In genomic region chr19:9076035-9076434, GRCm38 (mm10) we compare ENCODE assay signal across 30 mouse cellular contexts. TPM values are rescaled to one million over a fixed set of nuclear protein-coding genes. Genes with fewer than 3 reads are reported as not detected.
DNase-seq lines count a peak whose midpoint lies in the region; ATAC-seq and TF ChIP-seq lines count a peak whose summit lies in the region.
"Had no signal": no experiment of that assay in that cellular context is flagged by ENCODE, and none has a peak within 500 bp of the region (broad histone marks: within the 10 kb centered on the region; RNA-seq: fewer than 3 reads in every experiment).

No protein-coding gene starts in this region.

- H3K79me2 ChIP-seq in MEL (ENCODE audit: control insufficient read depth, insufficient read depth, low read length, poor library complexity), result no peaks in the 10 kb centered on the region

- H3K9ac ChIP-seq in kidney, postnatal 0 days (ENCODE audit: low read depth, low read length), result no peak overlapping the region
- H3K9ac ChIP-seq in kidney, embryonic 14.5 days (ENCODE audit: low read depth, low read length), result no peak overlapping the region
- no peak overlapping the region for H3K9ac ChIP-seq in MEL (ENCODE audit: control insufficient read depth, low read depth, low read length, poor library complexity, severe bottlenecking)
- H3K9ac ChIP-seq: forebrain, embryonic 15.5 days; heart, embryonic 13.5 days; hindbrain, embryonic 13.5 days had no signal

- 98% methylated on average over 3 of the region's 3 CpGs for WGBS in kidney, postnatal 0 days
- WGBS in kidney, embryonic 14.5 days, result 92% methylated on average over 3 of the region's 3 CpGs

- no peaks in the 10 kb centered on the region for H3K9me3 ChIP-seq in kidney, postnatal 0 days (replicated peaks; ENCODE audit: low read length)
- no peaks in the 10 kb centered on the region for H3K9me3 ChIP-seq in kidney, embryonic 14.5 days (ENCODE audit: control insufficient read depth, low read length)
- H3K9me3 ChIP-seq in MEL (replicated peaks; ENCODE audit: insufficient read depth, low read length), result no peaks in the 10 kb centered on the region
- H3K9me3 ChIP-seq: embryonic facial prominence, embryonic 10.5 days; forebrain, embryonic 15.5 days; heart, embryonic 13.5 days; hindbrain, embryonic 13.5 days had no signal

- no peaks in the 10 kb centered on the region for H3K36me3 ChIP-seq in kidney, postnatal 0 days (ENCODE audit: insufficient read depth, low read length)
- no peaks in the 10 kb centered on the region for H3K36me3 ChIP-seq in kidney, embryonic 14.5 days (ENCODE audit: control insufficient read depth, insufficient read depth, low read length)
- peaks cover 0 to 22% of the 10 kb centered on the region in 2 experiments; a peak in 2 of 4 replicates for H3K36me3 ChIP-seq in MEL (ENCODE audit: control insufficient read depth in 1 of 2, insufficient read depth in 2 of 2, low read length in 2 of 2)
- H3K36me3 ChIP-seq: embryonic facial prominence, embryonic 10.5 days; forebrain, embryonic 15.5 days; heart, embryonic 13.5 days; hindbrain, embryonic 13.5 days had no signal

- peaks cover 5% of the 10 kb centered on the region; the same call in 1 of the 2 replicates for H3K4me1 ChIP-seq in kidney, postnatal 0 days (replicated peaks; ENCODE audit: insufficient read depth, low read length)
- no peaks in the 10 kb centered on the region; the same call in 1 of the 2 replicates for H3K4me1 ChIP-seq in kidney, embryonic 14.5 days (ENCODE audit: control insufficient read depth, insufficient read depth, low read length)
- H3K4me1 ChIP-seq in MEL (ENCODE audit: control insufficient read depth in 1 of 2, insufficient read depth in 2 of 2, low read length in 2 of 2), result peaks cover 10 to 40% of the 10 kb centered on the region in 2 experiments
- H3K4me1 ChIP-seq in embryonic fibroblast, embryonic 13.5 days (ENCODE audit: control insufficient read depth, insufficient read depth, low read length), result peaks cover 43% of the 10 kb centered on the region

- no peaks in the 10 kb centered on the region for H3K27me3 ChIP-seq in kidney, postnatal 0 days (ENCODE audit: insufficient read depth, low read length)
- no peaks in the 10 kb centered on the region for H3K27me3 ChIP-seq in kidney, embryonic 14.5 days (ENCODE audit: control insufficient read depth, insufficient read depth, low read length)
- H3K27me3 ChIP-seq in MEL (ENCODE audit: control insufficient read depth in 1 of 2, insufficient read depth in 2 of 2, low read length in 2 of 2), result no peaks in the 10 kb centered on the region
- H3K27me3 ChIP-seq: forebrain, embryonic 15.5 days; heart, embryonic 13.5 days; hindbrain, embryonic 13.5 days had no signal

- no peak overlapping the region for H3K4me3 ChIP-seq in gastrocnemius, adult 2 months
- H3K4me3 ChIP-seq in kidney, postnatal 0 days (replicated peaks; ENCODE audit: low read depth, low read length), result no peak overlapping the region
- H3K4me3 ChIP-seq in kidney, embryonic 14.5 days (ENCODE audit: low read length), result no peak overlapping the region
- no peak overlapping the region for H3K4me3 ChIP-seq in MEL (ENCODE audit: control insufficient read depth in 1 of 2, insufficient read depth in 1 of 2, low read depth in 2 of 2, low read length in 2 of 2)
- no peak overlapping the region for H3K4me3 ChIP-seq in embryonic fibroblast, embryonic 13.5 days (ENCODE audit: insufficient read depth, low read length)
- H3K4me3 ChIP-seq: embryonic facial prominence, embryonic 10.5 days; erythroblast, embryonic 14.5 days; forebrain, embryonic 15.5 days; heart, embryonic 13.5 days; hindbrain, embryonic 13.5 days had no signal

- no peak for TF ChIP-seq POLR2A in MEL (IDR thresholded peaks at IDR 0.05; ENCODE audit: control insufficient read depth in 1 of 2, insufficient read depth in 1 of 2, low read depth in 1 of 2, low read length in 2 of 2, poor library complexity in 1 of 2)
- no peak for TF ChIP-seq POLR2A in embryonic fibroblast, embryonic 13.5 days (IDR thresholded peaks at IDR 0.05; ENCODE audit: low read depth, low read length)

- no peak overlapping the region for H3K4me2 ChIP-seq in kidney, postnatal 0 days (ENCODE audit: low read length)
- no peak overlapping the region for H3K4me2 ChIP-seq in kidney, embryonic 14.5 days (replicated peaks; ENCODE audit: low read depth, low read length)
- H3K4me2 ChIP-seq: forebrain, embryonic 15.5 days; heart, embryonic 13.5 days; hindbrain, embryonic 13.5 days had no signal

- TF ChIP-seq EP300 in MEL (IDR thresholded peaks at IDR 0.05; ENCODE audit: low read depth in 1 of 2, low read length in 2 of 2), result no peak

- no peak for TF ChIP-seq RAD21 in MEL (IDR thresholded peaks at IDR 0.05; ENCODE audit: low read depth, low read length)

- peak; percentile 11 for DNase-seq in gastrocnemius, adult 2 months
- DNase-seq in gastrocnemius, adult 8-10 months (ENCODE audit: low spot score in 2 of 2), result no peak
- DNase-seq in kidney, postnatal 0 days (ENCODE audit: low spot score), result no peak
- DNase-seq in MEL (ENCODE audit: low read depth, low spot score) (no peak), adipocyte (ENCODE audit: low spot score) (no peak)
- no peak for DNase-seq in thymus, postnatal 25 days
- DNase-seq: adrenal gland, adult 8-10 months; adrenal gland, postnatal 36 days; B cell, adult 2 months; cerebellum, adult 11-12 months; cerebellum, adult 9-10 months; cerebellum, postnatal 36 days; gastrocnemius, postnatal 36 days; heart, adult 18-20 months; heart, postnatal 10 days; kidney, adult 11 months had no signal

- intact Hi-C loops in gastrocnemius, adult 2 months (cut with DNase I), result no loop called here

- peak overlapping the region; percentile 90 for H3K27ac ChIP-seq in gastrocnemius, adult 2 months
- H3K27ac ChIP-seq in kidney, postnatal 0 days, result 0 out of 2 replicates have a peak overlapping the region, but pooled peaks have one; percentile 2
- H3K27ac ChIP-seq in kidney, embryonic 14.5 days (ENCODE audit: low read depth, low read length), result no peak overlapping the region
- peak overlapping the region; percentile 14 for H3K27ac ChIP-seq in MEL (ENCODE audit: control insufficient read depth, low read depth, low read length)
- peak overlapping the region; percentile 53 for H3K27ac ChIP-seq in embryonic fibroblast, embryonic 13.5 days (ENCODE audit: insufficient read depth, low read length)
- H3K27ac ChIP-seq: embryonic facial prominence, embryonic 10.5 days; forebrain, embryonic 15.5 days; heart, embryonic 13.5 days; hindbrain, embryonic 13.5 days; hindbrain, postnatal 0 days had no signal

- no peak for TF ChIP-seq CTCF in gastrocnemius, adult 2 months (IDR thresholded peaks at IDR 0.05)
- no peak for TF ChIP-seq CTCF in kidney, postnatal 0 days (IDR thresholded peaks at IDR 0.05; ENCODE audit: low read depth)
- TF ChIP-seq CTCF in MEL (IDR thresholded peaks at IDR 0.05 in 2 of 3, conservative IDR thresholded peaks at IDR 0.05 in 1 of 3; ENCODE audit: control insufficient read depth in 1 of 3, insufficient read depth in 1 of 3, low read depth in 2 of 3, low read length in 3 of 3, poor library complexity in 1 of 3, severe bottlenecking in 1 of 3), result no peak
- no peak for TF ChIP-seq CTCF in embryonic fibroblast, embryonic 13.5 days (IDR thresholded peaks at IDR 0.05; ENCODE audit: borderline replicate concordance, insufficient read depth, low read length)

- no peak for ATAC-seq in kidney, postnatal 0 days (replicated peaks; ENCODE audit: low FRiP score, low read depth)
- no peak for ATAC-seq in kidney, embryonic 14.5 days (ENCODE audit: low FRiP score, low TSS enrichment)
- ATAC-seq: CD4-positive, CD25-positive, alpha-beta regulatory T cell, adult 4 months; forebrain, embryonic 15.5 days; hindbrain, postnatal 0 days had no signal

TF ChIP-seq in MEL, 35 proteins besides CTCF, POLR2A, EP300 and RAD21:
- TF ChIP-seq USF2 (IDR thresholded peaks at IDR 0.05; ENCODE audit: borderline replicate concordance in 1 of 2, insufficient read depth in 1 of 2, low read depth in 1 of 2, low read length in 2 of 2) (no peak), BHLHE40 (IDR thresholded peaks at IDR 0.05; ENCODE audit: borderline replicate concordance, low read depth, low read length) (no peak), MAZ (IDR thresholded peaks at IDR 0.05; ENCODE audit: low read depth, low read length) (no peak), ELF1 (IDR thresholded peaks at IDR 0.05; ENCODE audit: low read depth, low read length) (no peak), POLR2AphosphoS2 (IDR thresholded peaks at IDR 0.05; ENCODE audit: low read length) (no peak), SIN3A (IDR thresholded peaks at IDR 0.05; ENCODE audit: low read length) (no peak), GABPA (IDR thresholded peaks at IDR 0.05; ENCODE audit: low read depth, low read length) (no peak), SMC3 (IDR thresholded peaks at IDR 0.05; ENCODE audit: low read depth, low read length) (no peak), CHD2 (IDR thresholded peaks at IDR 0.05; ENCODE audit: low read length) (no peak), NELFE (IDR thresholded peaks at IDR 0.05; ENCODE audit: low read depth, low read length) (no peak), MXI1 (IDR thresholded peaks at IDR 0.05; ENCODE audit: low read depth, low read length) (no peak)

RNA-seq across cellular contexts. Expression of gene Scgb1a1, which starts 11.7 kb away (rescaled TPM):
- not detected for total RNA-seq in gastrocnemius, adult 2 months (2021)
- not detected for total RNA-seq in gastrocnemius, adult 8-10 months (2022)
- polyA plus RNA-seq in kidney, postnatal 0 days (2015; fragmentation: Nextera tagmentation; extraction: Ambion mirVana), result not detected in 2 replicates
- not detected in 2 replicates for polyA plus RNA-seq in kidney, embryonic 14.5 days (2014; fragmentation: Nextera tagmentation; extraction: Ambion mirVana)
- not detected in 2 replicates for total RNA-seq in MEL (2012; rRNA removed)
- polyA plus RNA-seq in MEL (2012; ENCODE audit: insufficient read depth in 1 of 2, insufficient read length in 2 of 2, low read depth in 1 of 2, low replicate concordance in 2 of 2, missing spikeins in 1 of 2), result not detected
- polyA plus RNA-seq in embryonic fibroblast, embryonic 13.5 days (2011; ENCODE audit: insufficient read length, low read depth, missing spikeins), result not detected in 2 replicates
- total RNA-seq: adrenal gland, postnatal 36 days; gastrocnemius, postnatal 36 days; hematopoietic stem cell, adult 5-6 weeks; hindbrain, postnatal 0 days had no signal
- polyA plus RNA-seq: brain, embryonic 14.5 days; CD4-positive, CD25-positive, alpha-beta regulatory T cell, adult 4 months; embryonic facial prominence, embryonic 10.5 days; embryonic facial prominence, embryonic 14.5 days; erythroblast, embryonic 14.5 days; forebrain, embryonic 11.5 days; forebrain, embryonic 15.5 days; heart, embryonic 13.5 days; hindbrain, embryonic 13.5 days; hindbrain, postnatal 0 days; intestine, embryonic 14.5 days had no signal

RNA-seq across cellular contexts. Expression of gene Asrgl1, which starts 59.4 kb away (rescaled TPM):
- 10 to 100 TPM; 29.3 to 32.8 TPM for total RNA-seq in gastrocnemius, adult 2 months (2021)
- 10 to 100 TPM; 33.7 to 48.2 (median 36.1) TPM for total RNA-seq in gastrocnemius, adult 8-10 months (2022)
- polyA plus RNA-seq in kidney, postnatal 0 days (2015; fragmentation: Nextera tagmentation; extraction: Ambion mirVana), result 13.4 and 14.6 TPM in 2 replicates
- polyA plus RNA-seq in kidney, embryonic 14.5 days (2014; fragmentation: Nextera tagmentation; extraction: Ambion mirVana), result 11.9 and 15.1 TPM in 2 replicates
- total RNA-seq in MEL (2012; rRNA removed), result 24.5 and 33.0 TPM in 2 replicates
- polyA plus RNA-seq in MEL (2012; ENCODE audit: insufficient read depth in 1 of 2, insufficient read length in 2 of 2, low read depth in 1 of 2, low replicate concordance in 2 of 2, missing spikeins in 1 of 2), result 10 to 100 TPM in 1 of 2 experiments, not detected in 1; 63.9 TPM
- polyA plus RNA-seq in embryonic fibroblast, embryonic 13.5 days (2011; ENCODE audit: insufficient read length, low read depth, missing spikeins), result 2.8 and 3.3 TPM in 2 replicates
